Mouse (Mus musculus): ENCODE results near the gene Carmil1.

The Carmil1 gene

GRCm38 (mm10) chr13:24257809-24258208 is 22.8 kb downstream of the Carmil1 start:
- DNase-seq, result no peak

GRCm38 (mm10) chr13:24253989-24254388 is 26.6 kb downstream of the Carmil1 start:
- DNase-seq, result no peak

GRCm38 (mm10) chr13:24253551-24253950 is 27.0 kb downstream of the Carmil1 start:
- DNase-seq, result no peak

- DNase-seq, result no peak
Observed at GRCm38 (mm10) chr13:24251236-24251635, 29.4 kb downstream of the Carmil1 start.

GRCm38 (mm10) chr13:24247928-24248327 is 32.7 kb downstream of the Carmil1 start:
- no peak for DNase-seq

- DNase-seq, result no peak
Observed at GRCm38 (mm10) chr13:24247441-24247840, 33.2 kb downstream of the Carmil1 start.

GRCm38 (mm10) chr13:24246266-24246665 is 34.3 kb downstream of the Carmil1 start:
- DNase-seq, result no peak

GRCm38 (mm10) chr13:24244613-24245012 is 36.0 kb downstream of the Carmil1 start:
- no peak for DNase-seq

GRCm38 (mm10) chr13:24243964-24244363 is 36.6 kb downstream of the Carmil1 start:
- DNase-seq, result no peak

GRCm38 (mm10) chr13:24242429-24243106 is 38.0 kb downstream of the Carmil1 start:
- DNase-seq, result no peak

GRCm38 (mm10) chr13:24241201-24241600 is 39.4 kb downstream of the Carmil1 start:
- DNase-seq, result no peak

- DNase-seq, result no peak
Observed at GRCm38 (mm10) chr13:24240430-24240829, 40.2 kb downstream of the Carmil1 start.

- no peak for DNase-seq
Observed at GRCm38 (mm10) chr13:24238456-24239120, 42.0 kb downstream of the Carmil1 start.

GRCm38 (mm10) chr13:24236736-24237135 is 43.9 kb downstream of the Carmil1 start:
- DNase-seq, result no peak

GRCm38 (mm10) chr13:24232750-24233149 is 47.8 kb downstream of the Carmil1 start:
- no peak for DNase-seq

GRCm38 (mm10) chr13:24231746-24232483 is 48.7 kb downstream of the Carmil1 start:
- DNase-seq, result no peak

- DNase-seq, result no peak
Observed at GRCm38 (mm10) chr13:24231146-24231545, 49.4 kb downstream of the Carmil1 start.

- no peak for DNase-seq
Observed at GRCm38 (mm10) chr13:24230541-24231095, 50.0 kb downstream of the Carmil1 start.

GRCm38 (mm10) chr13:24223425-24224201 is 57.0 kb downstream of the Carmil1 start:
- DNase-seq, result no peak

GRCm38 (mm10) chr13:24220441-24220970 is 60.1 kb downstream of the Carmil1 start:
- no peak for DNase-seq

GRCm38 (mm10) chr13:24211229-24211628 is 69.4 kb downstream of the Carmil1 start:
- no peak for DNase-seq

- DNase-seq, result no peak
Observed at GRCm38 (mm10) chr13:24206097-24206496, 74.5 kb downstream of the Carmil1 start.

All from thymus, adult 18-20 months (tissue).